Mouse (Mus musculus) heart, embryonic 10.5 days (tissue): ENCODE data around the gene Pcsk2. TPM values are rescaled to one million over a fixed set of nuclear protein-coding genes. Genes with fewer than 3 reads are reported as not detected.

Experiments used
- DNase-seq: peaks from one replicate; pipeline ENCODE4 v3.0.0-alpha.2; 2017; ENCODE audit warnings: low spot score
- H3K27ac ChIP-seq: fragments of 300-500 bp; sonication (generic); 2 replicates; pipeline ENCODE4 v1.5.1; 2016; ENCODE audit warnings: mild to moderate bottlenecking
- H3K27me3 ChIP-seq: fragments of 300-500 bp; sonication (generic); 2 replicates; pipeline ENCODE4 v1.6.1; 2016; ENCODE audit warnings: mild to moderate bottlenecking; ENCODE audit not compliant: poor library complexity, insufficient read depth, severe bottlenecking
- H3K36me3 ChIP-seq: fragments of 300-500 bp; sonication (generic); 2 replicates; pipeline ENCODE4 v1.6.1; 2016; ENCODE audit warnings: mild to moderate bottlenecking, moderate library complexity
- H3K4me1 ChIP-seq: fragments of 300-500 bp; sonication (generic); 2 replicates; pipeline ENCODE4 v1.6.1; 2016; ENCODE audit warnings: mild to moderate bottlenecking
- H3K4me3 ChIP-seq: fragments of 300-500 bp; sonication (generic); 2 replicates; pipeline ENCODE4 v1.5.1; 2016; ENCODE audit warnings: mild to moderate bottlenecking, moderate library complexity
- H3K9me3 ChIP-seq: fragments of 300-500 bp; sonication (generic); 2 replicates; pipeline ENCODE4 v1.6.1; 2016; ENCODE audit warnings: mild to moderate bottlenecking, moderate library complexity
- WGBS: fragments of 180-500 bp; shearing (Covaris S2); methylation state at CpG from one replicate; pipeline ENCODE4 v1.1.7; 2016; 5-methylcytosine and 5-hydroxymethylcytosine counted together
- polyA plus RNA-seq: library from polyadenylated mRNA; unstranded; fragments of >200 nt; fragmentation: Nextera tagmentation; extraction: Ambion mirVana; gene quantifications from 2 replicates; pipeline ENCODE4 v1.2.1, GENCODE M21; 2016

Pcsk2 gene
- polyA plus RNA-seq, 1 experiment from 2014 or later = 0.20 TPM

GRCm38 (mm10) chr2:143862484-143863231, 316.7 kb downstream of the Pcsk2 start, which contains the start of gene Bfsp1:
Gene Bfsp1 (minus strand): TSS chr2:143863173.
- H3K36me3 ChIP-seq = no peaks in the 10 kb centered on the region
- H3K4me1 ChIP-seq = peaks cover 18% of the 10 kb centered on the region
- no peaks in the 10 kb centered on the region for H3K9me3 ChIP-seq
- peak within 1 kb of the TSS; percentile 68 for H3K4me3 ChIP-seq
- DNase-seq = peak; percentile 84
- 7% methylated on average over 86 of the region's 86 CpGs for WGBS
- no peaks in the 10 kb centered on the region for H3K27me3 ChIP-seq
- H3K27ac ChIP-seq = peak within 1 kb of the TSS; percentile 95

GRCm38 (mm10) chr2:143864600-143864999, 318.6 kb downstream of the Pcsk2 start:
- Histone ChIP-seq H3K4me3 (no peak overlapping the region), H3K36me3 (no peaks in the 10 kb centered on the region), H3K27ac (no peak overlapping the region), H3K4me1 (peaks cover 23% of the 10 kb centered on the region), H3K9me3 (no peaks in the 10 kb centered on the region), H3K27me3 (no peaks in the 10 kb centered on the region)
- 62% methylated on average over 8 of the region's 8 CpGs for WGBS
- DNase-seq = no peak
